Mouse (Mus musculus) left cerebral cortex, adult 2 months (tissue): ENCODE results near the gene Strn3. TPM values are rescaled to one million over a fixed set of nuclear protein-coding genes. Genes with fewer than 3 reads are reported as not detected.
A peak's percentile ranks its signal among the peaks of the same experiment; 100 is the strongest.
"Not testable (repeated sequence)": the region's sequence is repeated elsewhere in the genome, so short reads cannot be mapped to it uniquely, and the experiment has no call there.

ENCODE experiments used
- DNase-seq, 2 experiments: peaks; one replicate each; pipeline ENCODE4 v3.0.0; 2021 to 2022; ENCODE audit warnings: low spot score in 2 of 2, mixed read lengths in 1 of 2; ENCODE audit errors: extremely low spot score in 1 of 2
- H3K27ac ChIP-seq: fragments of 200-600 bp; 2 replicates; pipeline ENCODE4 v1.8.1; 2022
- H3K4me3 ChIP-seq: fragments of 200-600 bp; 2 replicates; pipeline ENCODE4 v1.8.1; 2022
- CTCF ChIP-seq: fragments of 200-600 bp; IDR thresholded peaks from 2 replicates; pipeline ENCODE4 v1.8.1; 2022; ENCODE audit warnings: antibody characterized with exemption, mild to moderate bottlenecking, moderate library complexity
- intact Hi-C: fragments of 180-260 bp; cut with DNase I; formaldehyde crosslinking; loops from one replicate; pipeline ENCODE4 v1.15.1; 2025
- total RNA-seq, 2 experiments: library from RNA; stranded (reverse); gene quantifications; 2 replicates each; pipeline ENCODE4 v1.2.3; 2021

Strn3 gene
- total RNA-seq, 2 experiments from 2014 or later, result 87.0 to 90.4 TPM

DNA sequence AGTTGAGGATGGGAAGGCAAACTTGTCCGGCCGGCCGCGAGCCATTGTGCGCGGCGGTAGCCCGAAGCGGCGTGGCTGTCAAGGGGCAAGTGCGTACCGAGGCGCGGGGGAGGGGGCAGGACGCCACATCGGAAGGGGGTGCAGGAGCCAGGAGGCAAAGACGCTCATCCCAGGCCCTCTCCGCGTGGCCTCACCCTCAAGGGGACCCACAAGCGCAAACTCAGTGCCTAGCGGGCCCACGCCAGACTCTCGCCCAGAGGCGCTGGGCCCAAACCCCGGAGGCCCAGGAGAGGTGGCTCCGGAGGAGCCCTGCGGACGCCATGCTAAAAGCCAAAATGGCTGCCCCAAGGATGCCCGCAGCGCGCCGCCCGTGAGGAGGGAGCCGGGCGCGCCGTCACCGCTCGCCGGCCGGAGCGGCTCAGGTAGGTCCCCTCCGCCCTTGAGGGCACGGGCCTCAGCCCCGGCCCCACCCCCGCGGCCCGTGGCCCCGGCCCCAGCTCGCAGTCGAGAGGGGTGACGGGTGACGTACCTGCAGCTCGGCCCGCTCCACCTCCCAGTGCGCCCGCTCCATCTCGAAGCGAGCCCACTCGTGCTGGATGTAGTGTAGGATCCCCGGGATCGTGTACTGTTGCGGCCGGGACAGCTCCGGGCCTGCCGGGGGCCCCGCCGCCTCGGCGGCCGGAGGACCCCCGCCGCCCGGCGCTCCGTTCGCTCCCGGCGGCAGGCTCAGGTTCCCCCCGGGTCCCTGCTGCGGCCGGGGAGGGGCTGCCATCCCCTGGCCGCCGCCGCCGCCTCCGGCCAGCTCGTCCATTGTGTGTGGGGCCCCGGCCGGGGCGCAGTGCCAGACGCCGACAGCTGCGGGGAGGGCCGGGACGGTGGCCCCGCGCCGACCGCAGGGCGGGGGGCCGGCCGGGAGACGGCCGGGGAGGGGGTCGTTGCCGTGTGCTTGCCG, 528 bp downstream of the Strn3 start, which contains the start of gene Ap4s1:
TSS of gene Ap4s1 (plus strand) at position 141 of the 952 bp plus-strand sequence.
- peak within 1 kb of the TSS; percentile 100 for H3K27ac ChIP-seq
- intact Hi-C loops, result loop anchor here (1.0 to 2.0 kb wide), 2 partner anchors 46 to 138 kb away; partner anchors contain the start of gene Hectd1
- DNase-seq, result peak; percentile 72 to 75
- no peak for TF ChIP-seq CTCF
- H3K4me3 ChIP-seq, result peak within 1 kb of the TSS; percentile 97

DNA sequence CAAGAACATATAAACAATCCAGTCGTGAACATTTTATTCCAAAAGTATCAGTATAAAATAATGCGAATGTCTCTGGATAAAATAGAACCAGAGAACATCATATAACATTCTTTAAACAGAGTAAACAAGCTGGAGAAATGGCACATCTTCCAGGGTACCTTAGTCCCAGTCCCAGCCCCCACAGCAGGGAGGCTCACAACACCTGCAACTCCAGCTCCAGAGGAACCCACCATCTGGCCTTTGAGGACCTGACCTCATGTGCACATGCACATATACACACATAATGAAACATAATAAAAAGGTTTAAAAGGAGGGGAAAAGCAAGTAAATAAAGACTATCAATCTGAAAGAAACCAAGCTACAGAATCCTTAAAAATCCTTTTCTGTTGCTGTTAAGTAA, 3.2 kb downstream of the Strn3 start:
- TF ChIP-seq CTCF, result no peak
- intact Hi-C loops, result no loop called here
- H3K27ac ChIP-seq, result no peak overlapping the region
- no peak overlapping the region for H3K4me3 ChIP-seq
- no peak for DNase-seq

DNA sequence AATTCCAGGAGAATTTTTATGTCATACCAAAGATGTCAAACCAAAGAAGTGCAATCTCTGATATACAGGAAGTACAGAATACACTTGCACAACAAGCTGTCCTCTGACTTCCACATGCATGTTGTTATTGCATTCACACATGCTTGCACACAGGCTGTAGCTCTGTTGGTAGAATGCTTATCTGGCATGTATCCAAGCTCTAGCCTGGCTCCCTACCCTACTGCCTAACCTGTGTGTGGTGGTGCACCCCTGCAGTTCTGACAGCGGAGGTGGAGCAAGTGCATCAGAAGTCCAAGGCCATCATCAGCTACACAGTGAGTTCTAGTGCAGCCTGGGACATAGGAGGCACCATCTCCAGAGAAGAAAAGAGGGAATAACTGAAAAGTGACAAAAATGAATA, 12.9 kb downstream of the Strn3 start:
- no peak for DNase-seq
- intact Hi-C loops, result no loop called here

DNA sequence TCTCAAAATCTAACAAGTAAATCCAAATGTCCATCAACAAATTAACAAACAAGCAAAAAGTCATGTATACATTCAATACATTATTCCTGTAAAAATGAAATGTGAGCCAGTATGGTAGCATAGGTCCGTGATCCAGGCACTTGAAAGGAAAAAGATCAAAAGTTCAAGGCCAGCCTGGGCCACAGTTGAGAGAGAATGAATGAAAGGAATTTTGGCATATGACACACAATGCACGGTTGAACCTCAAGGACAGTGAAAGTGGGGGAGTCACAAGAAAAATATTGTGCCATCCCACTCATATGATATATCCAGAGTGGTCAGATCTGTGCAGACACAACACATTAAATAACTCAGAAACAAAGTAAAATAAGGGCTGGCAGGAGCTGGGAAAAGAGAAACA, 15.3 kb downstream of the Strn3 start:
- intact Hi-C loops, result no loop called here
- TF ChIP-seq CTCF, result no peak
- H3K4me3 ChIP-seq, result no peak overlapping the region
- no peak overlapping the region for H3K27ac ChIP-seq
- DNase-seq, result no peak

More for the DNA sequence above, 12.9 kb downstream of the Strn3 start:
- TF ChIP-seq CTCF, result no peak
- Histone ChIP-seq H3K4me3 (no peak overlapping the region), H3K27ac (no peak overlapping the region)

DNA sequence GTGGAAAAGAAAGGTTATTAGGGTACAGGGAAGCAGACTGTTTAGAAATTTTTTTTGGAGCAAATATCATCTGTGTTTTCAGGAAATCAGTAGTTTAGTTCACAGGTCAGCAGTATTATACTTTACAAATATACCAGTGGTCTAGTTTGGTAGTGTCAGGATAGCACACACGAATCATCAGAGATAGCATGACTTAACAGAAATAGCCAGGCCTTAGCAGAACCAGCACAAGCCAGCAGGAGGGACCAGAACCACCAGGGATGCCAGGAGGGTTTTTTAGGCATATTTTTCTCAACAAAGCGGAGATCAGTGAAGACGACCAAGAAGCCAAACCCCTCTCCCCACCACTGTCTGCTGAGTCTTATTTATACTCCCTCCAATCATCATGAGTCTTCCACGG, 18.4 kb downstream of the Strn3 start:
- TF ChIP-seq CTCF, result no peak; the same call in 1 of the 2 replicates
- intact Hi-C loops, result no loop called here
- Histone ChIP-seq H3K4me3 (no peak overlapping the region), H3K27ac (no peak overlapping the region)
- DNase-seq, result no peak

DNA sequence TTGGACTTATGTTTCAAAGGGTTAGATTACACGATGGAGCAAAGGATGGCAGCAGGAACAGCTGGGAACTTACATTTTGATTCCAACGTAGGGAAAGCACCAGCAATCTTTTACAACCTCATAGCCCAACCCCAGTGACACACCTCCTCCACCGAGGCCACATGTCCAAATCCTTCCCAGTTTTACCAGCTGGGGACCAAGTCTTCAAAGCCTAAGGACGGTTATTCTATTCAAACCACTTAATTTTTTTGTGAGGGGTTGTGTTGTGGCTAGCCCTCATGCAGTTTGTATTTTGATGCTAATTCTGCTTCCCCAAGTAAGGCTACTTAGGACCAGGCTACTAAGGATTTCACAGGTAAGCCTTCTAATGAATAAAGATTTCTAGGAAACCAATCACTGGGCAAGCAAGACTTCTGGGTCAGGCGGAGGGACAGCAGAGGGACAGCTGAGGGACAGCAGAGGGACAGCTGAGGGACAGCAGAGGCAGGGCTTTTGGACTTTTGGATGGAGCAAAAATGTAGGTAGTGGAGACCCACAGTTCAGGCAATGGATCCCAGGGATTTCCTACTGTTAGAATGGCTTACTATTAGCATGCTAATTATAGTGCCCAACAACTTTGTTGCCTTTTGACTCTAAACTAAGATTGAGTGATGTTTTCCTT, 20.3 kb downstream of the Strn3 start:
- Histone ChIP-seq H3K27ac (no peak overlapping the region), H3K4me3 (no peak overlapping the region)
- no peak for TF ChIP-seq CTCF
- intact Hi-C loops, result no loop called here
- DNase-seq, result no peak

DNA sequence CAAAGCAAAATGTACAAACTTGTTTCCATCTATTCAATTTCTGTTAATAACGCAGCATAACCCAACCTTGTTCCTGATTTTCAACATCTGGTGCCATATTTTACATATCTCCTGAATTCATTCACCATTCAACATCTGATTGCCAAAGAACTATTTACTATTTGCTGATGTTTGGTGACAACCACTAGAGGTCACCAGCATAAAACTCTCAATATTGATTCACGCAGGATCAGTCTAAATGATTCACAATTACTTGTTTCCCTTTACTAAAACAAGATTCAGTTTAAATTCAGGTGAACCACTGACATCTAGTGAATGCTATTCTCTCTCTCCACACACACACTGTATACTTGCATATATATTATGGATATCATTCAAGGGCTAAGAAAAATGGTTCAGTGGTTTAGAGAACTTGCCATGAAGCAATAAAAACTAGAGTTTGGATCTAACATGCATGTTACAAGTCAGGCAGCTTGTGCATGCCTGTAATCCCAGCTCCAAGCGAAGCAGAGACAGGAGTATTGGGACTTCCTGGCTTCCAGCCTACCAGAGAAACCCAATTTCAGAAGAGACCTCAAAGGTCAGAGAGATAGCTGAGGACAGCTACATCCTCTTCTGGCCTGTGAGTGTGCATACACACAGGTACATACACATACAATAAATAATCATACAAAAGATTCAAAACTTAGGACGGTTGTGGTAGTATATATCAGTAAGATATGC, 24.8 kb downstream of the Strn3 start:
- peak; percentile 61 for TF ChIP-seq CTCF
- Histone ChIP-seq H3K4me3 (no peak overlapping the region), H3K27ac (no peak overlapping the region)
- no peak for DNase-seq
- intact Hi-C loops, result loop anchor here (5.0 kb wide), 1 partner anchor 75 kb away; no protein-coding TSS in a partner anchor

DNA sequence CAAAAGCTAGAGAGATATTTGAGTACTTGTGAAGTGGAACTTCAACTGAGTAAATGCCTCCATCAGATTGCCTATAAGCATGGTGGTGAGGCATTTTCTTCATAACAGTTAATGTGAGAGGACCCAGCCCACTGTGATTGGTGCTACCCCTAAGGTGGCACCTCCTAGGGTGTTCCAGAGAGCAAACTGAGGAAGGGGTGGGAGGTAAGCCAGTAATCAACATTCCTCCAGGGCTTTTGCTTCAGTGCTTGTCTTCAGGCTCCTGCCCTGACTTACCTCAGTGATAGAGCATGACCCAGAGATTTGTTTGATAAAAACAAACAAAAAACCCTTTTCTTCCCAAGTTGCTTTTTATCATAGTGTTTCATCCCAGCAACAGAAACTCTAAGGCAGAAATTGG, 27.8 kb downstream of the Strn3 start:
- no peak overlapping the region for H3K27ac ChIP-seq
- intact Hi-C loops, result no loop called here
- no peak overlapping the region for H3K4me3 ChIP-seq
- TF ChIP-seq CTCF, result no peak
- no peak for DNase-seq

DNA sequence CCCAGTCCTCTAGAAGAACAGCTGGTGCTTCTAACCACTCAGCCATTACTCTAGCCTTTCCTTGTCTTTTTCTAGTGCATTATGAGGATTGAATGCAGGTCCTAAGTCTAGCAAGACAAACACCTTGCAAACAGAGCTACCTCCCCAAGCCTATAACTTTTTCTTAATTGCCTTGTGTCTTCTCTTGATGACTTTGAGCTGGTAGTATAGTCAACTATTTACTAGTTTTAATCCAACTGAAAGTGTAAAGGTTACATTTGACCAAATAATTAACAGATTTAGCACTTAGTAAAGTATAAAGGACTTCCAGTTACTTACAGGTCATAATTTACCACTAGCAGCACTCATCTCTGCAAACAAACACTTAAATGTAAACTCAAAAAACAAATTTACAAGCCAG, 28.7 kb downstream of the Strn3 start:
- intact Hi-C loops, result no loop called here
- DNase-seq, result no peak
- TF ChIP-seq CTCF, result no peak
- H3K4me3 ChIP-seq, result no peak overlapping the region
- H3K27ac ChIP-seq, result no peak overlapping the region

DNA sequence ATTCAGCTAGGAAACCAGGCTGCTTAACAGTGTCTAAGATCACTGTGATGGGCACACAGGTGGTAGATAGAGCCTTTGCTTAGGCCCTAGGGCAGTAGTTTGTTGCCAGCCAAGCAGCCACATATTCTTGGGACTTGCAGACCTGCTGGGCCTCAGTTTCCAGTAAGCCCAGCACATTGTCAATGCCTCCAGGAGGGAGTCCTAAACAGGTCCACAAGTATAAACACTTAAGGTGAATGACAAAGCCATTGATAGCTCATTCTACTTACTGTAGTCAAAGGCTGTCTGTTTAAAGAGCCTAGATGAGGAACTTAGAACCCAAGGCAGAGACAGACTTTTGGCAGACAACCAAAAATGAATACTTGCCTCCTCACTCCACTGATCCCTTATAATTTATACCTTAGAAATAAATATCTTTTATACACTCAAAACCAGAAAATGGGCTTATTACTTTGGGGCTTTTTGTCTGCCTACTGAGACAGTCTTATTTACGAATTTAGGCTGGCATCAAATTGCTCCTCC, 35.7 kb downstream of the Strn3 start:
- H3K27ac ChIP-seq, result no peak overlapping the region

DNA sequence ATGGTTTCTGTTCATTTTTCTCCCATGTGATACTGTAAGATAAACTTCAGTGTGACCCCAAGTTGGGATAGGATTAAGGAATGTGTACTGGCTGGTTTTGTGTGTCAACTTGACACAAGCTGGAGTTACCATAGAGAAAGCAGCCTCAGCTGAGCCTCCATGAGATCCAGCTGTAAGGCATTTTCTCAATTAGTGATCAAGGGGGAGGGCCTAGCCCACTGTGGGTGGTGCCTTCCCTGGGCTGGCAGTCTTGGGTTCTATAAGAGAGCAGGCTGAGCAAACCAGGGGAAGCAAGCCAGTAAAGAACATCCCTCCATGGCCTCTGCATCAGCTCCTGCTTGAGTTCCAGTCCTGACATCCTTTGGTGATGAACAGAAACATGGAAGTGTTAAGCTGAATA, 42.3 kb downstream of the Strn3 start:
- DNase-seq, H3K27ac ChIP-seq, intact Hi-C loops, H3K4me3 ChIP-seq: not testable (repeated sequence)

More for the DNA sequence above, 35.7 kb downstream of the Strn3 start:
- H3K4me3 ChIP-seq, result no peak overlapping the region
- intact Hi-C loops, result no loop called here
- no peak for DNase-seq
- no peak for TF ChIP-seq CTCF
